8 mouse cellular contexts compared by ENCODE assay signal in the genomic region with DNA sequence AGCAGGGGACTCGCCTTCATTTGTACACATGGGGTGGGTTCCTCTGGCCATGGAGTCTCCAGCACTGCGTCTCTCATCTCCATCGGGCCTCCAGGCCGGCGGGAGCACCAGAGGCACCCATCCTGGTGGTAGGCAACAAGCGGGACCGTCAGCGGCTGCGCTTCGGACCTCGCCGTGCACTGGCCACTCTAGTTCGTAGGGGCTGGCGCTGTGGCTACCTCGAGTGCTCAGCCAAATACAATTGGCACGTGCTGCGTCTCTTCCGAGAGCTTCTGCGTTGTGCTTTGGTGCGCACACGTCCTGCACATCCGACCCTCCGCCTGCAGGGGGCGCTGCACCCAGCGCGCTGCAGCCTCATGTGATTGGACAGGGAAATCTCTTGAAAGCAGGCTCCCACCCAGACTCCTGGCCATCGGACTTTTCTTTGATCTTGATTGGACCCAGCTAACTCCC. TPM values are rescaled to one million over a fixed set of nuclear protein-coding genes. Genes with fewer than 3 reads are reported as not detected.
DNase-seq lines count a peak whose midpoint lies in the region; ATAC-seq and TF ChIP-seq lines count a peak whose summit lies in the region.

No protein-coding gene starts in this region.

- no peaks in the 10 kb centered on the region for H3K9me3 ChIP-seq in hindbrain, embryonic 11.5 days (ENCODE audit: control insufficient read depth, low read length)
- H3K9me3 ChIP-seq in hindbrain, embryonic 16.5 days (ENCODE audit: control insufficient read depth, low read length), result no peaks in the 10 kb centered on the region
- H3K9me3 ChIP-seq in limb, embryonic 11.5 days (ENCODE audit: control insufficient read depth, low read length), result no peaks in the 10 kb centered on the region
- H3K9me3 ChIP-seq in neural tube, embryonic 12.5 days, result no peaks in the 10 kb centered on the region

- H3K79me3 ChIP-seq in C2C12 (ENCODE audit: low read depth), result peaks cover 16% of the 10 kb centered on the region

- H3K4me1 ChIP-seq in hindbrain, embryonic 11.5 days (replicated peaks; ENCODE audit: control insufficient read depth, insufficient read depth, low read length), result peaks cover 26% of the 10 kb centered on the region
- peaks cover 47% of the 10 kb centered on the region for H3K4me1 ChIP-seq in hindbrain, embryonic 16.5 days (ENCODE audit: control insufficient read depth, insufficient read depth, low read depth, low read length)
- peaks cover 52% of the 10 kb centered on the region for H3K4me1 ChIP-seq in limb, embryonic 11.5 days (ENCODE audit: control insufficient read depth, insufficient read depth, low read length)
- H3K4me1 ChIP-seq in neural tube, embryonic 12.5 days, result peaks cover 53% of the 10 kb centered on the region

- 9% methylated on average over 27 of the region's 27 CpGs for WGBS in hindbrain, embryonic 11.5 days
- WGBS in hindbrain, embryonic 16.5 days, result 10% methylated on average over 27 of the region's 27 CpGs
- 13% methylated on average over 27 of the region's 27 CpGs for WGBS in limb, embryonic 11.5 days
- WGBS in neural tube, embryonic 12.5 days, result 10% methylated on average over 27 of the region's 27 CpGs

- H3K4me2 ChIP-seq in hindbrain, embryonic 11.5 days (replicated peaks; ENCODE audit: low read depth, low read length), result no peak overlapping the region
- H3K4me2 ChIP-seq in hindbrain, embryonic 16.5 days (ENCODE audit: low read length), result no peak overlapping the region
- H3K4me2 ChIP-seq in limb, embryonic 11.5 days (ENCODE audit: low read depth, severe bottlenecking), result no peak overlapping the region
- H3K4me2 ChIP-seq in neural tube, embryonic 12.5 days (replicated peaks), result peak overlapping the region; percentile 30; the same call in 1 of the 2 replicates

- H3K36me3 ChIP-seq in hindbrain, embryonic 11.5 days (ENCODE audit: control insufficient read depth, insufficient read depth, low read length), result no peaks in the 10 kb centered on the region
- 0 out of 2 replicates have a peak, but pooled peaks cover 4% of the 10 kb centered on the region for H3K36me3 ChIP-seq in hindbrain, embryonic 16.5 days (ENCODE audit: control insufficient read depth, insufficient read depth, low read length)
- peaks cover 16% of the 10 kb centered on the region for H3K36me3 ChIP-seq in C2C12 (ENCODE audit: control insufficient read depth, insufficient read depth)
- no peaks in the 10 kb centered on the region for H3K36me3 ChIP-seq in limb, embryonic 11.5 days (ENCODE audit: control insufficient read depth, insufficient read depth, low read length)
- no peaks in the 10 kb centered on the region for H3K36me3 ChIP-seq in neural tube, embryonic 12.5 days

- H3K79me2 ChIP-seq in C2C12 (ENCODE audit: control insufficient read depth, insufficient read depth), result peaks cover 28% of the 10 kb centered on the region

- H3ac ChIP-seq in C2C12 (ENCODE audit: control insufficient read depth, insufficient read length, low read depth), result no peak overlapping the region

- no peak overlapping the region for H3K4me3 ChIP-seq in hindbrain, embryonic 11.5 days (ENCODE audit: low read depth, low read length)
- H3K4me3 ChIP-seq in hindbrain, embryonic 16.5 days (ENCODE audit: low read length), result no peak overlapping the region
- no peak overlapping the region for H3K4me3 ChIP-seq in C2C12 (ENCODE audit: insufficient read depth, poor library complexity, severe bottlenecking)
- H3K4me3 ChIP-seq in limb, embryonic 11.5 days (ENCODE audit: low read depth, low read length), result no peak overlapping the region
- H3K4me3 ChIP-seq in neural tube, embryonic 12.5 days, result no peak overlapping the region

- no peak overlapping the region for H3K9ac ChIP-seq in hindbrain, embryonic 11.5 days (ENCODE audit: low read depth, low read length)
- no peak overlapping the region for H3K9ac ChIP-seq in hindbrain, embryonic 16.5 days (ENCODE audit: low read depth, low read length)
- H3K9ac ChIP-seq in limb, embryonic 11.5 days (ENCODE audit: low read length), result no peak overlapping the region
- H3K9ac ChIP-seq in neural tube, embryonic 12.5 days, result no peak overlapping the region

- H3K27ac ChIP-seq in hindbrain, embryonic 11.5 days (ENCODE audit: low read depth, low read length), result no peak overlapping the region
- H3K27ac ChIP-seq in hindbrain, embryonic 16.5 days (ENCODE audit: low read depth, low read length), result no peak overlapping the region
- no peak overlapping the region for H3K27ac ChIP-seq in limb, embryonic 11.5 days (replicated peaks; ENCODE audit: low read depth, low read length)
- H3K27ac ChIP-seq in neural tube, embryonic 12.5 days, result no peak overlapping the region

- peak; percentile 69 for TF ChIP-seq CTCF in C2C12 (IDR thresholded peaks at IDR 0.05; ENCODE audit: control insufficient read depth, insufficient read depth, insufficient read length)

- peak; percentile 76 for DNase-seq in hindbrain, embryonic 11.5 days (ENCODE audit: low spot score)
- DNase-seq in ZHBTc4 (ENCODE audit: low read depth, low spot score), result peak; percentile 88
- peak; percentile 69 for DNase-seq in limb, embryonic 11.5 days (ENCODE audit: low spot score)
- DNase-seq in urinary bladder, postnatal 14 days (ENCODE audit: low spot score), result no peak

- H3K27me3 ChIP-seq in hindbrain, embryonic 11.5 days (ENCODE audit: control insufficient read depth, insufficient read depth, low read length), result peaks cover 88% of the 10 kb centered on the region
- peaks cover 55% of the 10 kb centered on the region for H3K27me3 ChIP-seq in hindbrain, embryonic 16.5 days (replicated peaks; ENCODE audit: control insufficient read depth, insufficient read depth, low read length)
- no peaks in the 10 kb centered on the region for H3K27me3 ChIP-seq in C2C12 (ENCODE audit: control insufficient read depth, insufficient read depth, insufficient read length)
- peaks cover 90% of the 10 kb centered on the region for H3K27me3 ChIP-seq in limb, embryonic 11.5 days (ENCODE audit: control insufficient read depth, insufficient read depth, low read length)
- peaks cover 99% of the 10 kb centered on the region for H3K27me3 ChIP-seq in neural tube, embryonic 12.5 days (replicated peaks)

- ATAC-seq in hindbrain, embryonic 11.5 days (ENCODE audit: low FRiP score), result no peak
- ATAC-seq in hindbrain, embryonic 16.5 days, result no peak
- peak; percentile 21 for ATAC-seq in granulocyte monocyte progenitor cell, adult 5-6 weeks (replicated peaks; ENCODE audit: poor library complexity, severe bottlenecking)
- ATAC-seq in limb, embryonic 11.5 days (ENCODE audit: insufficient number of reproducible peaks, low FRiP score, low TSS enrichment, low read depth), result no peak
- ATAC-seq in neural tube, embryonic 12.5 days (ENCODE audit: low FRiP score, low read depth), result no peak

TF ChIP-seq in C2C12, 6 proteins besides CTCF, POLR2A, EP300 and RAD21:
- no peak for TF ChIP-seq MYOG (IDR thresholded peaks at IDR 0.05; ENCODE audit: control insufficient read depth, extremely low read depth, insufficient read length)
- TF ChIP-seq CEBPB (IDR thresholded peaks at IDR 0.05; ENCODE audit: low read depth), result no peak
- no peak for TF ChIP-seq MAX (IDR thresholded peaks at IDR 0.05)
- TF ChIP-seq MYOD1 (IDR thresholded peaks at IDR 0.05; ENCODE audit: control insufficient read depth, insufficient read length, low read depth), result no peak

RNA-seq across cellular contexts. Expression of gene Rasl10a, which starts 1.8 kb away (rescaled TPM):
- polyA plus RNA-seq in hindbrain, embryonic 11.5 days (2014; fragmentation: Nextera tagmentation; extraction: Ambion mirVana), result 0.40 and 0.46 TPM in 2 replicates
- 2.0 TPM in 2 replicates for polyA plus RNA-seq in hindbrain, embryonic 16.5 days (2015; fragmentation: Nextera tagmentation; extraction: Ambion mirVana)
- polyA plus RNA-seq in C2C12 (2012; fragmentation: generic; extraction: Trizol), result 1.0 TPM
- not detected in 2 replicates for total RNA-seq in granulocyte monocyte progenitor cell, adult 5-6 weeks (2014; fragmentation: Nextera tagmentation)
- total RNA-seq in granulocyte monocyte progenitor cell, adult 5-6 weeks (2017), result not detected in 2 replicates
- 0.84 and 0.91 TPM in 2 replicates for polyA plus RNA-seq in limb, embryonic 11.5 days (2014; fragmentation: Nextera tagmentation; extraction: Ambion mirVana)
- polyA plus RNA-seq in neural tube, embryonic 12.5 days (2016; fragmentation: Nextera tagmentation; extraction: Ambion mirVana), result 0.75 and 0.92 TPM in 2 replicates

RNA-seq across cellular contexts. Expression of gene Gas2l1, which starts 5.4 kb away (rescaled TPM):
- 23.0 and 24.8 TPM in 2 replicates for polyA plus RNA-seq in hindbrain, embryonic 11.5 days (2014; fragmentation: Nextera tagmentation; extraction: Ambion mirVana)
- polyA plus RNA-seq in hindbrain, embryonic 16.5 days (2015; fragmentation: Nextera tagmentation; extraction: Ambion mirVana), result 19.1 and 21.6 TPM in 2 replicates
- 104 TPM for polyA plus RNA-seq in C2C12 (2012; fragmentation: generic; extraction: Trizol)
- total RNA-seq in granulocyte monocyte progenitor cell, adult 5-6 weeks (2014; fragmentation: Nextera tagmentation), result 1.0 TPM in 1 of 2 replicates, not detected in the other
- 1.2 and 1.3 TPM in 2 replicates for total RNA-seq in granulocyte monocyte progenitor cell, adult 5-6 weeks (2017)
- polyA plus RNA-seq in limb, embryonic 11.5 days (2014; fragmentation: Nextera tagmentation; extraction: Ambion mirVana), result 30.3 and 34.2 TPM in 2 replicates
- 36.5 and 39.9 TPM in 2 replicates for polyA plus RNA-seq in neural tube, embryonic 12.5 days (2016; fragmentation: Nextera tagmentation; extraction: Ambion mirVana)

RNA-seq across cellular contexts. Expression of gene Rhbdd3, which starts 39.0 kb away (rescaled TPM):
- 17.3 and 18.2 TPM in 2 replicates for polyA plus RNA-seq in hindbrain, embryonic 11.5 days (2014; fragmentation: Nextera tagmentation; extraction: Ambion mirVana)
- 43.3 and 45.0 TPM in 2 replicates for polyA plus RNA-seq in hindbrain, embryonic 16.5 days (2015; fragmentation: Nextera tagmentation; extraction: Ambion mirVana)
- polyA plus RNA-seq in C2C12 (2012; fragmentation: generic; extraction: Trizol), result 12.0 TPM
- total RNA-seq in granulocyte monocyte progenitor cell, adult 5-6 weeks (2014; fragmentation: Nextera tagmentation), result 20.0 and 25.8 TPM in 2 replicates
- total RNA-seq in granulocyte monocyte progenitor cell, adult 5-6 weeks (2017), result 15.7 and 42.7 TPM in 2 replicates
- 19.3 and 20.5 TPM in 2 replicates for polyA plus RNA-seq in limb, embryonic 11.5 days (2014; fragmentation: Nextera tagmentation; extraction: Ambion mirVana)
- polyA plus RNA-seq in neural tube, embryonic 12.5 days (2016; fragmentation: Nextera tagmentation; extraction: Ambion mirVana), result 26.7 and 26.9 TPM in 2 replicates

RNA-seq across cellular contexts. Expression of gene Ewsr1, which starts 39.3 kb away (rescaled TPM):
- polyA plus RNA-seq in hindbrain, embryonic 11.5 days (2014; fragmentation: Nextera tagmentation; extraction: Ambion mirVana), result 430 and 463 TPM in 2 replicates
- 520 and 571 TPM in 2 replicates for polyA plus RNA-seq in hindbrain, embryonic 16.5 days (2015; fragmentation: Nextera tagmentation; extraction: Ambion mirVana)
- polyA plus RNA-seq in C2C12 (2012; fragmentation: generic; extraction: Trizol), result 178 TPM
- total RNA-seq in granulocyte monocyte progenitor cell, adult 5-6 weeks (2014; fragmentation: Nextera tagmentation), result 342 and 407 TPM in 2 replicates
- total RNA-seq in granulocyte monocyte progenitor cell, adult 5-6 weeks (2017), result 626 and 725 TPM in 2 replicates
- polyA plus RNA-seq in limb, embryonic 11.5 days (2014; fragmentation: Nextera tagmentation; extraction: Ambion mirVana), result 497 and 511 TPM in 2 replicates
- polyA plus RNA-seq in neural tube, embryonic 12.5 days (2016; fragmentation: Nextera tagmentation; extraction: Ambion mirVana), result 819 and 832 TPM in 2 replicates
